Mouse (Mus musculus) midbrain, embryonic 14.5 days (tissue): ENCODE data around the gene Plekhb1. TPM values are rescaled to one million over a fixed set of nuclear protein-coding genes. Genes with fewer than 3 reads are reported as not detected.
A peak's percentile ranks its signal among the peaks of the same experiment; 100 is the strongest.

Source experiments
- ATAC-seq: fragments of 200-750 bp; cut with Nextera tagmentation; 2 replicates; pipeline ENCODE4 v1.8.0; 2017; ENCODE audit warnings: moderate number of reproducible peaks, moderate library complexity; ENCODE audit not compliant: low FRiP score, low TSS enrichment
- DNase-seq: peaks from one replicate; pipeline ENCODE4 v3.0.0-alpha.2; 2015
- H3K27ac ChIP-seq: fragments of 300-500 bp; sonication (generic); replicated peaks from 2 replicates; pipeline ENCODE4 v1.5.1; 2014; ENCODE audit warnings: mild to moderate bottlenecking, low read depth, low read length, moderate library complexity
- H3K27me3 ChIP-seq: fragments of 300-500 bp; sonication (generic); 2 replicates; pipeline ENCODE4 v1.6.1; 2014; ENCODE audit warnings: low read length, control low read depth, mixed read lengths; ENCODE audit not compliant: control insufficient read depth, insufficient read depth
- H3K36me3 ChIP-seq: fragments of 300-500 bp; sonication (generic); 2 replicates; pipeline ENCODE4 v1.6.1; 2014; ENCODE audit warnings: low read length, control low read depth; ENCODE audit not compliant: control insufficient read depth, insufficient read depth
- H3K4me1 ChIP-seq: fragments of 300-500 bp; sonication (generic); 2 replicates; pipeline ENCODE4 v1.6.1; 2014; ENCODE audit warnings: mild to moderate bottlenecking, antibody characterized with exemption, low read length, control low read depth; ENCODE audit not compliant: control insufficient read depth, insufficient read depth
- H3K4me2 ChIP-seq: fragments of 300-500 bp; sonication (generic); 2 replicates; pipeline ENCODE4 v1.6.1; 2014; ENCODE audit warnings: mild to moderate bottlenecking, low read length, moderate library complexity
- H3K4me3 ChIP-seq: fragments of 300-500 bp; sonication (generic); replicated peaks from 2 replicates; pipeline ENCODE4 v1.5.1; 2014; ENCODE audit warnings: low read depth, low read length
- H3K9ac ChIP-seq: fragments of 300-500 bp; sonication (generic); replicated peaks from 2 replicates; pipeline ENCODE4 v1.6.1; 2014; ENCODE audit warnings: mild to moderate bottlenecking, low read length, moderate library complexity
- H3K9me3 ChIP-seq: fragments of 300-500 bp; sonication (generic); 2 replicates; pipeline ENCODE4 v1.6.1; 2016; ENCODE audit warnings: low read length, control low read depth, mixed read lengths; ENCODE audit not compliant: control insufficient read depth
- WGBS: fragments of 180-500 bp; shearing (Covaris S2); extraction: QIAGEN DNeasy Blood & Tissue Kit; methylation state at CpG from one replicate; pipeline ENCODE4 v1.1.7; 2014; 5-methylcytosine and 5-hydroxymethylcytosine counted together
- polyA plus RNA-seq: library from polyadenylated mRNA; unstranded; fragments of >200 nt; fragmentation: Nextera tagmentation; extraction: Ambion mirVana; gene quantifications from 2 replicates; pipeline ENCODE4 v1.2.1, GENCODE M21; 2014

Gene Plekhb1
- polyA plus RNA-seq, 1 experiment from 2014 or later, result 7.8 TPM

- DNase-seq (no peak), ATAC-seq (no peak)
- WGBS, result 83% methylated on average over 6 of the region's 6 CpGs
- H3K27ac ChIP-seq, result no peak overlapping the region
- H3K4me2 ChIP-seq, result no peak overlapping the region
- peaks cover 6% of the 10 kb centered on the region; the same call in 1 of the 2 replicates for H3K4me1 ChIP-seq
- no peak overlapping the region for H3K9ac ChIP-seq
- H3K36me3 ChIP-seq, result 0 out of 2 replicates have a peak, but pooled peaks cover 6% of the 10 kb centered on the region
- H3K27me3 ChIP-seq, result no peaks in the 10 kb centered on the region
- no peak overlapping the region for H3K4me3 ChIP-seq
- H3K9me3 ChIP-seq, result no peaks in the 10 kb centered on the region
Measured at GRCm38 (mm10) chr7:100650421-100650820, 11.8 kb downstream of the Plekhb1 start.

GRCm38 (mm10) chr7:100649826-100650225, 12.4 kb downstream of the Plekhb1 start:
- H3K9me3 ChIP-seq, result no peaks in the 10 kb centered on the region
- H3K4me3 ChIP-seq, result no peak overlapping the region
- 84% methylated on average over 8 of the region's 8 CpGs for WGBS
- H3K9ac ChIP-seq, result no peak overlapping the region
- H3K4me2 ChIP-seq, result no peak overlapping the region
- H3K27ac ChIP-seq, result no peak overlapping the region
- DNase-seq, result no peak
- H3K4me1 ChIP-seq, result peaks cover 6% of the 10 kb centered on the region; the same call in 1 of the 2 replicates
- no peaks in the 10 kb centered on the region for H3K27me3 ChIP-seq
- 0 out of 2 replicates have a peak, but pooled peaks cover 6% of the 10 kb centered on the region for H3K36me3 ChIP-seq
- no peak for ATAC-seq

GRCm38 (mm10) chr7:100649095-100649494, 13.1 kb downstream of the Plekhb1 start:
- Histone ChIP-seq H3K27ac (no peak overlapping the region), H3K36me3 (0 out of 2 replicates have a peak, but pooled peaks cover 6% of the 10 kb centered on the region)
- WGBS, result 89% methylated on average over 4 of the region's 4 CpGs

GRCm38 (mm10) chr7:100645147-100645546, 17.1 kb downstream of the Plekhb1 start:
- H3K9me3 ChIP-seq, result no peaks in the 10 kb centered on the region
- DNase-seq, result peak; percentile 75
- no peak overlapping the region for H3K4me2 ChIP-seq
- H3K27me3 ChIP-seq, result no peaks in the 10 kb centered on the region
- no peak for ATAC-seq
- H3K36me3 ChIP-seq, result peaks cover 9% of the 10 kb centered on the region; the same call in 1 of the 2 replicates
- H3K4me1 ChIP-seq, result no peaks in the 10 kb centered on the region
- no peak overlapping the region for H3K9ac ChIP-seq
- H3K4me3 ChIP-seq, result no peak overlapping the region
- H3K27ac ChIP-seq, result no peak overlapping the region
- WGBS, result 40% methylated on average over 3 of the region's 3 CpGs

More at GRCm38 (mm10) chr7:100649095-100649494, 13.1 kb downstream of the Plekhb1 start:
- H3K4me3 ChIP-seq, result no peak overlapping the region
- ATAC-seq (no peak), DNase-seq (no peak)
- no peak overlapping the region for H3K4me2 ChIP-seq
- H3K27me3 ChIP-seq, result no peaks in the 10 kb centered on the region
- peaks cover 1% of the 10 kb centered on the region; the same call in 1 of the 2 replicates for H3K4me1 ChIP-seq
- no peak overlapping the region for H3K9ac ChIP-seq
- H3K9me3 ChIP-seq, result no peaks in the 10 kb centered on the region

GRCm38 (mm10) chr7:100642413-100642812, 19.8 kb downstream of the Plekhb1 start:
- DNase-seq, result no peak
- no peak for ATAC-seq
- Histone ChIP-seq H3K36me3 (peaks cover 13% of the 10 kb centered on the region), H3K9ac (no peak overlapping the region), H3K9me3 (no peaks in the 10 kb centered on the region), H3K27me3 (no peaks in the 10 kb centered on the region), H3K4me3 (no peak overlapping the region), H3K4me2 (no peak overlapping the region), H3K27ac (no peak overlapping the region), H3K4me1 (no peaks in the 10 kb centered on the region)
- 91% methylated on average over 4 of the region's 4 CpGs for WGBS

- ATAC-seq (no peak), DNase-seq (peak; percentile 70)
- WGBS, result 0% methylated on average over 1 of the region's 1 CpGs
Measured at GRCm38 (mm10) chr7:100637657-100638056, 24.6 kb downstream of the Plekhb1 start.

GRCm38 (mm10) chr7:100624538-100624937, 37.7 kb downstream of the Plekhb1 start:
- peaks cover 3% of the 10 kb centered on the region; the same call in 1 of the 2 replicates for H3K4me1 ChIP-seq
- DNase-seq (no peak), ATAC-seq (no peak)
- no peak overlapping the region for H3K9ac ChIP-seq
- H3K27ac ChIP-seq, result no peak overlapping the region
- WGBS, result 55% methylated on average over 3 of the region's 3 CpGs
- no peak overlapping the region for H3K4me2 ChIP-seq
- H3K4me3 ChIP-seq, result no peak overlapping the region
- H3K27me3 ChIP-seq, result no peaks in the 10 kb centered on the region
- H3K9me3 ChIP-seq, result no peaks in the 10 kb centered on the region
- peaks cover 7% of the 10 kb centered on the region for H3K36me3 ChIP-seq

More at GRCm38 (mm10) chr7:100637657-100638056, 24.6 kb downstream of the Plekhb1 start:
- Histone ChIP-seq H3K27ac (no peak overlapping the region), H3K9ac (no peak overlapping the region), H3K4me2 (no peak overlapping the region), H3K36me3 (peaks cover 34% of the 10 kb centered on the region), H3K4me3 (no peak overlapping the region), H3K9me3 (no peaks in the 10 kb centered on the region), H3K27me3 (no peaks in the 10 kb centered on the region), H3K4me1 (no peaks in the 10 kb centered on the region)

- Histone ChIP-seq H3K27ac (no peak overlapping the region), H3K4me1 (peaks cover 3% of the 10 kb centered on the region; the same call in 1 of the 2 replicates), H3K9me3 (no peaks in the 10 kb centered on the region), H3K36me3 (no peaks in the 10 kb centered on the region), H3K4me3 (no peak overlapping the region), H3K27me3 (no peaks in the 10 kb centered on the region), H3K9ac (no peak overlapping the region), H3K4me2 (no peak overlapping the region)
- ATAC-seq, result no peak
- DNase-seq, result no peak
- 92% methylated on average over 2 of the region's 2 CpGs for WGBS
Measured at GRCm38 (mm10) chr7:100622277-100622676, 39.9 kb downstream of the Plekhb1 start.

- H3K27me3 ChIP-seq, result no peaks in the 10 kb centered on the region
- no peak overlapping the region for H3K9ac ChIP-seq
- H3K36me3 ChIP-seq, result no peaks in the 10 kb centered on the region
- ATAC-seq, result no peak
- 95% methylated on average over 4 of the region's 4 CpGs for WGBS
- H3K9me3 ChIP-seq, result no peaks in the 10 kb centered on the region
- H3K4me3 ChIP-seq, result no peak overlapping the region
- DNase-seq, result no peak
- no peak overlapping the region; the same call in 1 of the 2 replicates for H3K27ac ChIP-seq
- H3K4me1 ChIP-seq, result 0 out of 2 replicates have a peak, but pooled peaks cover 3% of the 10 kb centered on the region
- H3K4me2 ChIP-seq, result no peak overlapping the region
Measured at GRCm38 (mm10) chr7:100616121-100616857, 45.9 kb downstream of the Plekhb1 start.
